Mouse (Mus musculus) hindbrain, embryonic 13.5 days (tissue): Measurements from ENCODE around the gene Sh2b3. TPM values are rescaled to one million over a fixed set of nuclear protein-coding genes. Genes with fewer than 3 reads are reported as not detected.

Experiments
- ATAC-seq: fragments of 200-750 bp; cut with Nextera tagmentation; 2 replicates; pipeline ENCODE4 v1.8.0; 2017; ENCODE audit warnings: moderate TSS enrichment; ENCODE audit not compliant: low FRiP score
- H3K27ac ChIP-seq: fragments of 300-500 bp; sonication (generic); 2 replicates; pipeline ENCODE4 v1.5.1; 2015; ENCODE audit warnings: inconsistent platforms, mild to moderate bottlenecking, moderate library complexity
- H3K27me3 ChIP-seq: fragments of 300-500 bp; sonication (generic); 2 replicates; pipeline ENCODE4 v1.6.1; 2015; ENCODE audit warnings: mild to moderate bottlenecking, inconsistent platforms
- H3K36me3 ChIP-seq: fragments of 300-500 bp; sonication (generic); 2 replicates; pipeline ENCODE4 v1.6.1; 2015; ENCODE audit warnings: mild to moderate bottlenecking, inconsistent platforms
- H3K4me1 ChIP-seq: fragments of 300-500 bp; sonication (generic); replicated peaks from 2 replicates; pipeline ENCODE4 v1.6.1; 2015; ENCODE audit warnings: inconsistent platforms
- H3K4me2 ChIP-seq: fragments of 300-500 bp; sonication (generic); 2 replicates; pipeline ENCODE4 v1.6.1; 2015; ENCODE audit warnings: inconsistent platforms, mild to moderate bottlenecking, moderate library complexity
- H3K4me3 ChIP-seq: fragments of 300-500 bp; sonication (generic); 2 replicates; pipeline ENCODE4 v1.5.1; 2015; ENCODE audit warnings: mild to moderate bottlenecking, inconsistent platforms
- H3K9ac ChIP-seq: fragments of 300-500 bp; sonication (generic); 2 replicates; pipeline ENCODE4 v1.6.1; 2015; ENCODE audit warnings: mild to moderate bottlenecking, inconsistent platforms
- H3K9me3 ChIP-seq: fragments of 300-500 bp; sonication (generic); 2 replicates; pipeline ENCODE4 v1.6.1; 2016; ENCODE audit warnings: inconsistent platforms
- WGBS: fragments of 180-500 bp; shearing (Covaris S2); methylation state at CpG from one replicate; pipeline ENCODE4 v1.1.7; 2015; 5-methylcytosine and 5-hydroxymethylcytosine counted together
- polyA plus RNA-seq: library from polyadenylated mRNA; unstranded; fragments of >200 nt; fragmentation: Nextera tagmentation; extraction: Ambion mirVana; gene quantifications from 2 replicates; pipeline ENCODE4 v1.2.1, GENCODE M21; 2015

Gene Sh2b3
- polyA plus RNA-seq, 1 experiment from 2014 or later: 6.4 TPM

- peak; percentile 60 for ATAC-seq
- peaks cover 27% of the 10 kb centered on the region for H3K4me1 ChIP-seq
- H3K27me3 ChIP-seq: peaks cover 76% of the 10 kb centered on the region
- no peaks in the 10 kb centered on the region for H3K36me3 ChIP-seq
- 1% methylated on average over 33 of the region's 33 CpGs for WGBS
- H3K27ac ChIP-seq: no peak overlapping the region; the same call in 1 of the 2 replicates
- H3K9ac ChIP-seq: peak overlapping the region; percentile 68
- peak overlapping the region; percentile 70 for H3K4me2 ChIP-seq
- H3K9me3 ChIP-seq: no peaks in the 10 kb centered on the region
- H3K4me3 ChIP-seq: peak overlapping the region; percentile 46
Observed at GRCm38 (mm10) chr5:121842665-121843118, 5.2 kb upstream of the Sh2b3 start.

DNA sequence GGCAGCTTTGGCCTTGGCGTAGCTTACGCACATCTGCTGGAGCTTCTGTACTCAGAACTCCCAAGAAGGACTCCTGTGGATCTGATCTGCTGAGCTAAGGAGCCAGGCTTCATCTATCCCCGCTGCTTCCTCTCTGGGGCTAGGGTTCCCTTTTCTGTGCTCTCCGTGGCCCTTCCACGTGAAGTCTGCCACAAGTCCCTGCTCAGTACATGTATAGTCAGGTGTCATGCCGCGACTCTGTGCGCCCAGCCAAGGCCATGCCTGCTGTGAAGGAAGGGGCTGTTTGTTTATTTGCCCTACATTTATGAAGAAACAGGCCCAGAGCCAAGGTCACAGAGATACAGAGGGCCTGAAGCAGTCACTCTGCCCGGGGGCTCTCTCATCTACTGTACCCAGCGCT is 4.5 kb upstream of the Sh2b3 start:
- H3K4me3 ChIP-seq: no peak overlapping the region
- no peak overlapping the region for H3K4me2 ChIP-seq
- H3K9me3 ChIP-seq: no peaks in the 10 kb centered on the region
- peaks cover 33% of the 10 kb centered on the region for H3K4me1 ChIP-seq
- no peak overlapping the region for H3K27ac ChIP-seq
- H3K36me3 ChIP-seq: no peaks in the 10 kb centered on the region
- no peak overlapping the region for H3K9ac ChIP-seq
- peaks cover 84% of the 10 kb centered on the region for H3K27me3 ChIP-seq
- WGBS: 42% methylated on average over 10 of the region's 10 CpGs
- no peak for ATAC-seq

DNA sequence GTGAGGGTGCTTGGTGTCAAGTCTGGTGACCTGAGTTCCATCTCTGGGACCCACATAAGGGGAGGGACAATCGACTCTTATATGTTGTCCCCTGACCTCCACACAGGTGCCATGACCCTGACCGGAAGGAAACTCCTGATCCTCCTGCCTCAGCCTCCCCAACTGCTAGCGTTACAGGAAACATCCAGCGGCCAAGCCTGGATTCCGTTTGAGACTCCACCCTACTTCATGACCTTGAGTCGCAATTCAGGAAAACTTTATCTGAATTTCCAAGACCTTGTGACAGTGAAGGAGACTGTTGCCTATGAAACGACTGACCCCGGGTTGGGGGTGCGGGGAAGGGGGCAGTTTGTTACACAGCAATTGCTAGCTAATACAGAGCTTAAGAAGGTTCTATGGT is 4.1 kb upstream of the Sh2b3 start:
- peaks cover 36% of the 10 kb centered on the region for H3K4me1 ChIP-seq
- H3K9me3 ChIP-seq: no peaks in the 10 kb centered on the region
- H3K4me3 ChIP-seq: no peak overlapping the region
- no peak for ATAC-seq
- H3K9ac ChIP-seq: no peak overlapping the region
- H3K27ac ChIP-seq: no peak overlapping the region
- WGBS: 92% methylated on average over 9 of the region's 9 CpGs
- peaks cover 86% of the 10 kb centered on the region for H3K27me3 ChIP-seq
- no peak overlapping the region for H3K4me2 ChIP-seq
- no peaks in the 10 kb centered on the region for H3K36me3 ChIP-seq

DNA sequence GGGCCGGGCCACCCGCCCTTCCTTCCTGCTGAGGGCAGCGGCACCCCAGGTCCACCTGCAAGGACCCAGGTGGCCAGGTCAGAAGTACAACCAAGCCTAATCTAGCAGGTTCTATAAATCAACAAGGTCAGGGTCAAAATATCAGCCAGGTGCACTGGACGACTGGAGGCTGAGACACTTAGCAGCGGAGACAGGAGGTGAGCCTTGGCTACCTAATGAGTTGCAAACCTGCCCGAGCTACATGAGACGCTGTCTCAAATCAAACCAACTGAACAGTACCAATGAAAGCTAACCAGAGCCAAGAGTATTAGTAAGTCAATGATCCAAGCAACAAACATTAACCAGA is 1.7 kb upstream of the Sh2b3 start:
- Histone ChIP-seq H3K4me3 (peak overlapping the region; percentile 35), H3K9me3 (no peaks in the 10 kb centered on the region), H3K36me3 (no peaks in the 10 kb centered on the region), H3K27ac (no peak overlapping the region), H3K4me2 (peak overlapping the region; percentile 92), H3K4me1 (peaks cover 59% of the 10 kb centered on the region), H3K9ac (peak overlapping the region; percentile 43; the same call in 1 of the 2 replicates), H3K27me3 (peaks cover 87% of the 10 kb centered on the region)
- 26% methylated on average over 7 of the region's 7 CpGs for WGBS
- no peak for ATAC-seq

DNA sequence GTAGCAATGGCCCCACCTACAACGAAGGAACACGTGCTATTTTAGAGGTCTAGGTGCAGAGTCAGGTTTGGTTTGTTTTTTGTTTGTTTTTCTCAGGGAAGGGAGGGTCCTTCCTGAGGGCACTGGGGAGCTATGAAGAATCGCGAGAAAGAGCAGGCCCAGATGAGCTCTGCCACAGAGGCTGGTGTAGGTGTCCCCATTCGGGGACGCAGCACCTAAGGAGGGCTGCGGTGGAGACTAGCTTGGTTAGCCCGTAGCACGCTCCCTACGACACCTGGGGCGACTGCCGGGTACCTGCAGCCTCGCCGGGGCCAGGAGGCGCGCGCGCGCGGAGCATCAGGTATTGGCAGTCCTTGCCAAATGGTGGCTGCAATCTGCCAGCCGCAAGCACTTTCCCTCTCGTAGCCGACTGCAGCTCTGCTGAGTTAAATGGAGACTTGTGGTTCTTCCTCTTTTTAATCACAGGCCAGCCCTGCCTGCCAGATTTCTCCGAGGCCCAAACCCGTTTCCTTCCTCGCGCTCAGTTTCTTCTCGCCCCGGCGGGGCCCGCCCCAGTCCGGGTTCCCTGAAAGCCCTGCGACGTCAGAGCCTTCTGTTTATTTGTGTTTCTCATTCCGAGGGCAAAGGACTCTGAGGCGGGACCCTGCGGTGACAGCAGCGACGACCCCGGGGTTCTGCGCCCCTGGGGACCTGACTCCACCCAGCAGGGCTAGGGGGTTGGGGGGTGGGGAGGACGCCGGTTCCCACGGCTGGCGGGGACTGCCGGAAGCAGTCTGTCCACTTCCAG is 1.1 kb upstream of the Sh2b3 start:
- peak overlapping the region; percentile 35 for H3K4me3 ChIP-seq
- no peaks in the 10 kb centered on the region for H3K36me3 ChIP-seq
- H3K4me2 ChIP-seq: peak overlapping the region; percentile 92
- H3K9me3 ChIP-seq: no peaks in the 10 kb centered on the region
- peaks cover 64% of the 10 kb centered on the region for H3K4me1 ChIP-seq
- WGBS: under 1% methylated on average over 46 of the region's 46 CpGs
- ATAC-seq: no peak
- peak overlapping the region; percentile 64; the same call in 1 of the 2 replicates for H3K27ac ChIP-seq
- peak overlapping the region; percentile 43; the same call in 1 of the 2 replicates for H3K9ac ChIP-seq
- H3K27me3 ChIP-seq: peaks cover 82% of the 10 kb centered on the region

GRCm38 (mm10) chr5:121836692-121837415 is 592 bp downstream of the Sh2b3 start:
- WGBS: under 1% methylated on average over 77 of the region's 77 CpGs
- Histone ChIP-seq H3K27me3 (peaks cover 72% of the 10 kb centered on the region), H3K4me3 (peak overlapping the region; percentile 67), H3K4me1 (peaks cover 62% of the 10 kb centered on the region), H3K36me3 (no peaks in the 10 kb centered on the region), H3K9me3 (no peaks in the 10 kb centered on the region), H3K4me2 (peak overlapping the region; percentile 92), H3K9ac (peak overlapping the region; percentile 80), H3K27ac (peak overlapping the region; percentile 55; the same call in 1 of the 2 replicates)
- peak; percentile 64 for ATAC-seq

DNA sequence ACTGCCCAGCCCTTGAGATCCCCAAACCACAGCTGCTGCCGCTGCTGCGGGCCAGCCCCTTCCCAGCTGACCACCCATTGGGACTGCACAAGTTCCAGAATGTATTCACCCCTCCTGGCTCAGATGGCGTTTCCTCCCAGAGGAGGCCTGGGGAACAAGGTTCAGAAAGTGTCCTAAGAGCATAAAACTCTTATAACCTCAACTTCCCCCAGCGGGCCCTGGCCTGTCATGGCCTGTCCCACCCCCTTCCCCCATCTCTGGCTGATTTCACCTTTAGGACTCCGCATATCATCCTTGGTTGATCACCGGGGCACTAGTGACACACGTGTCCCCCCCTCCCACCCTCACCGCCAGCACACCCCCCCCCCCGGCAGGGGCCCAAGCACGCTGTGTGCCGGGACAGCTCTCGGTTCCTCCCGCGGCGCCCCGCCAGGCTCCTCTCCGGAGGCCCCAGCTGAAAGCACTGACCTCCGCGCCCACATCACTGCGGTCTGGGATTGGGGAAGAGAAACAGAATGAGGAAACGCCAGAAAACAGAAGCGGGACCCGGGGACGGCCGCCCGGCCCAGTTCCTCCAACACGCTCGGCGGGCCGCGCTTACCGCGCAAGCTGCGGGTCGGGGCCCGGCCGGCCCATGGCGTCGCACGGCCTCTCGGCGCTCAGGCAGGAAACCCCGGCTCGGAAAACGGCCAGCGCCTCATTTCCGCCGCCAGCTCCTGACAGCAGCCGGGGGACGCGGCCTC is 1.3 kb downstream of the Sh2b3 start:
- peak overlapping the region; percentile 92 for H3K4me2 ChIP-seq
- H3K9me3 ChIP-seq: no peaks in the 10 kb centered on the region
- peaks cover 65% of the 10 kb centered on the region for H3K27me3 ChIP-seq
- H3K27ac ChIP-seq: peak overlapping the region; percentile 55; the same call in 1 of the 2 replicates
- H3K9ac ChIP-seq: peak overlapping the region; percentile 80
- peak overlapping the region; percentile 67 for H3K4me3 ChIP-seq
- peaks cover 62% of the 10 kb centered on the region for H3K4me1 ChIP-seq
- peak; percentile 25 for ATAC-seq
- WGBS: under 1% methylated on average over 49 of the region's 51 CpGs
- no peaks in the 10 kb centered on the region for H3K36me3 ChIP-seq

DNA sequence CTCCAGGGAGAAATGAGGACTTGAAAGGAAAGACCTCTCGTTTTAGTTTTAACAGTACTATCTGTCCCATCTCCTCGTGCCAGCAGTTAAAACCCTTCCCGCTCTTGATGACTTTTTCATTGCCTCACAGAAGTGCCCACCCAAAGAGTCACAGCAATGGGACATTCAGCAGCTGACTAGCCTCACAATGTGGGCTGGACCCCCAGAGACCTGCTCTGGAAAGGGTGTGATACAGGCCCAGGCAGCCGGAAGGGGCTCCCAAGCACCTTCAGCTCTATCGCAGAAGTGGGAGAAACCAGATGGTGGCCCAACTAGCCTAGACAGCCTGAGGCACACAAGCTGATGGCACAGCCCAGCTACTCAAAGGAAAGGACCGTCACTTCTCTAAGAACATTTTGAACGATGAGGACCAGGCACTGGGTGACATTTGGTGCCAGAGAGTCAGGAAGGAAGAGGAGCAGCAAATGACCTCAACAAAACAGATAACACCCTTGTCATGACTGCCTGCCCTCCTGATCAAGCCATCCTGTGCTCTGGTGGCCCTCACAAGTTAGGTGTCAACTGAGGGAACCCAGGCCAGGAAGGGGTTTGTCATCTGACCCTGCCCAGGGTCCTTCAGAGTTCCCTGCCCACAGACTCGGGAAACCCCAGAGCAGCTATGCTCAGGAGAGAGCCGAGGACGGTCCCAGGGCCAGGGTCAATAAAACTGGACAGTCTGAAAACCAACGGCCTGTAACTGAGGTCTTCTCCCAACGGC is 2.3 kb downstream of the Sh2b3 start:
- Histone ChIP-seq H3K9ac (peak overlapping the region; percentile 80; the same call in 1 of the 2 replicates), H3K27me3 (peaks cover 65% of the 10 kb centered on the region), H3K4me3 (peak overlapping the region; percentile 67), H3K9me3 (no peaks in the 10 kb centered on the region), H3K4me1 (peaks cover 62% of the 10 kb centered on the region), H3K27ac (no peak overlapping the region), H3K36me3 (no peaks in the 10 kb centered on the region), H3K4me2 (peak overlapping the region; percentile 92)
- ATAC-seq: no peak
- WGBS: 45% methylated on average over 12 of the region's 12 CpGs

GRCm38 (mm10) chr5:121834241-121834606 is 3.2 kb downstream of the Sh2b3 start:
- no peak for ATAC-seq
- Histone ChIP-seq H3K36me3 (no peaks in the 10 kb centered on the region), H3K9me3 (no peaks in the 10 kb centered on the region), H3K4me1 (peaks cover 69% of the 10 kb centered on the region), H3K4me2 (peak overlapping the region; percentile 92), H3K9ac (peak overlapping the region; percentile 46; the same call in 1 of the 2 replicates), H3K27ac (no peak overlapping the region), H3K27me3 (peaks cover 67% of the 10 kb centered on the region), H3K4me3 (0 out of 2 replicates have a peak overlapping the region, but pooled peaks have one; percentile 0)
- WGBS: 80% methylated on average over 7 of the region's 7 CpGs

DNA sequence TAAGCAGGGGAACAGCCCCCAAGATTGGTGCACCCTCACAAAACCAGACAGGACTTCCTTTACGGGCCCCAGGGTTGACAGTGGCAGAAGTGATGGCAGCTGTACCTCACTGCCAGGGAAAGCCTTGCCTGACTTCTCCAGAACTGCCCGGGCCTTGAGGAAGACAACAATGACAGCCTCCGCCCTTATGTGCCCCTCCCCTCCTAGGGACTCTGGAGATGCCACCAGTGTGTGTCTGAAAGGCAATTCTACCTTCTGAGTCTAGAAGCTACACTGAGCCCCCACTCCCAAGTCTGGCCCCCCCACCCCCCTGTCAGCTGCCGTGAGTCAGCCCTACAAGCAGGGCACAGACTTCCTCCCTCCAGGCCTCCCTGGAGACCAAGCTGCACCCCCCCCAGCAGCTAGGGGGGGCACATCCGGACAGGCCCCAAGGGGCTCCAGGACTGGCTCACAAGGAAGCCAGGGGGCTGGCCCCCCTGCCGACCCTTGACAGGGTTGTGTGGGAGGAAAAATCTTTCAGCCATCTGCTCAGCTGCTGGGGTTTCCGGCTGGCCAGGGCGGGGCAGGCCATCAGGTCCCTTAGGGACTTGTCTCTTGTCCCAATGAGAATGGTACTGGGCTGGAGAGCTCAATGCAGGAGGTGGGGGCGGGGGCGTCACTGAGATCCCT is 3.7 kb downstream of the Sh2b3 start:
- 40% methylated on average over 10 of the region's 10 CpGs for WGBS
- Histone ChIP-seq H3K27me3 (peaks cover 63% of the 10 kb centered on the region), H3K4me1 (peaks cover 71% of the 10 kb centered on the region), H3K27ac (no peak overlapping the region), H3K9me3 (no peaks in the 10 kb centered on the region), H3K36me3 (no peaks in the 10 kb centered on the region), H3K9ac (peak overlapping the region; percentile 46; the same call in 1 of the 2 replicates), H3K4me3 (0 out of 2 replicates have a peak overlapping the region, but pooled peaks have one; percentile 0), H3K4me2 (peak overlapping the region; percentile 92)
- no peak for ATAC-seq

GRCm38 (mm10) chr5:121833159-121833558 is 4.3 kb downstream of the Sh2b3 start:
- H3K4me1 ChIP-seq: peaks cover 71% of the 10 kb centered on the region
- WGBS: 92% methylated on average over 2 of the region's 2 CpGs

More at GRCm38 (mm10) chr5:121833159-121833558, 4.3 kb downstream of the Sh2b3 start:
- ATAC-seq: no peak
- peak overlapping the region; percentile 92; the same call in 1 of the 2 replicates for H3K4me2 ChIP-seq
- no peaks in the 10 kb centered on the region for H3K36me3 ChIP-seq
- H3K9ac ChIP-seq: no peak overlapping the region
- H3K4me3 ChIP-seq: no peak overlapping the region
- no peak overlapping the region for H3K27ac ChIP-seq
- no peaks in the 10 kb centered on the region for H3K9me3 ChIP-seq
- peaks cover 63% of the 10 kb centered on the region for H3K27me3 ChIP-seq
